Mouse (Mus musculus) intestine, postnatal 0 days (tissue): ENCODE measurements around the gene Kcnd1. TPM values are rescaled to one million over a fixed set of nuclear protein-coding genes. Genes with fewer than 3 reads are reported as not detected.

Experiments
- ATAC-seq: fragments of 200-750 bp; cut with Nextera tagmentation; 2 replicates; pipeline ENCODE4 v1.8.0; 2017; ENCODE audit warnings: mild to moderate bottlenecking, moderate TSS enrichment, moderate library complexity
- H3K27ac ChIP-seq: fragments of 300-500 bp; sonication (generic); 2 replicates; pipeline ENCODE4 v1.5.1; 2014; ENCODE audit warnings: mild to moderate bottlenecking, low read depth, low read length, moderate library complexity
- H3K27me3 ChIP-seq: fragments of 300-500 bp; sonication (generic); replicated peaks from 2 replicates; pipeline ENCODE4 v1.6.1; 2014; ENCODE audit warnings: low read length, mixed read lengths; ENCODE audit not compliant: control insufficient read depth, insufficient read depth
- H3K36me3 ChIP-seq: fragments of 300-500 bp; sonication (generic); 2 replicates; pipeline ENCODE4 v1.6.1; 2014; ENCODE audit warnings: mild to moderate bottlenecking, moderate library complexity; ENCODE audit not compliant: control insufficient read depth, insufficient read depth
- H3K4me1 ChIP-seq: fragments of 300-500 bp; sonication (generic); replicated peaks from 2 replicates; pipeline ENCODE4 v1.6.1; 2014; ENCODE audit warnings: antibody characterized with exemption, low read length, mixed read lengths; ENCODE audit not compliant: control insufficient read depth, insufficient read depth
- H3K4me2 ChIP-seq: fragments of 300-500 bp; sonication (generic); replicated peaks from 2 replicates; pipeline ENCODE4 v1.6.1; 2014; ENCODE audit warnings: low read depth, mild to moderate bottlenecking, moderate library complexity
- H3K4me3 ChIP-seq: fragments of 300-500 bp; sonication (generic); 2 replicates; pipeline ENCODE4 v1.5.1; 2014; ENCODE audit warnings: low read depth, low read length
- H3K9ac ChIP-seq: fragments of 300-500 bp; sonication (generic); 2 replicates; pipeline ENCODE4 v1.6.1; 2014; ENCODE audit warnings: mild to moderate bottlenecking, low read depth, low read length
- H3K9me3 ChIP-seq: fragments of 300-500 bp; sonication (generic); 2 replicates; pipeline ENCODE4 v1.6.1; 2016; ENCODE audit warnings: mixed run types; ENCODE audit not compliant: control insufficient read depth
- CTCF ChIP-seq: sonication (generic); IDR thresholded peaks from 2 replicates; pipeline ENCODE4 v1.5.1; 2016; ENCODE audit warnings: low read depth, mild to moderate bottlenecking, control low read depth, antibody characterized with exemption, moderate library complexity
- WGBS: fragments of 180-500 bp; shearing (Covaris S2); extraction: QIAGEN DNeasy Blood & Tissue Kit; methylation state at CpG from one replicate; pipeline ENCODE4 v1.1.7; 2014; 5-methylcytosine and 5-hydroxymethylcytosine counted together
- microRNA counts: library from miRNA; unstranded; fragments of <30 nt; microRNA quantifications from one replicate; lab custom pipeline; 2016
- microRNA-seq: library from miRNA; unstranded; fragments of <30 nt; microRNA quantifications from one replicate; pipeline ENCODE4, GENCODE M21; 2016
- polyA plus RNA-seq: library from polyadenylated mRNA; unstranded; fragments of >200 nt; fragmentation: Nextera tagmentation; extraction: Ambion mirVana; gene quantifications from 2 replicates; pipeline ENCODE4 v1.2.1, GENCODE M21; 2015

The Kcnd1 gene
- polyA plus RNA-seq, 1 experiment from 2014 or later = 0.60 TPM

GRCm38 (mm10) chrX:7878495-7878894, 56.4 kb downstream of the Kcnd1 start:
- Histone ChIP-seq H3K27ac (no peak overlapping the region), H3K9ac (peak overlapping the region; percentile 34; the same call in 1 of the 2 replicates), H3K4me1 (no peaks in the 10 kb centered on the region), H3K4me2 (peak overlapping the region; percentile 77), H3K4me3 (peak overlapping the region; percentile 46), H3K36me3 (peaks cover 10% of the 10 kb centered on the region; the same call in 1 of the 2 replicates), H3K27me3 (no peaks in the 10 kb centered on the region), H3K9me3 (no peaks in the 10 kb centered on the region)
- peak; percentile 20 for ATAC-seq
- WGBS = 17% methylated on average over 21 of the region's 21 CpGs
- TF ChIP-seq CTCF = no peak

DNA sequence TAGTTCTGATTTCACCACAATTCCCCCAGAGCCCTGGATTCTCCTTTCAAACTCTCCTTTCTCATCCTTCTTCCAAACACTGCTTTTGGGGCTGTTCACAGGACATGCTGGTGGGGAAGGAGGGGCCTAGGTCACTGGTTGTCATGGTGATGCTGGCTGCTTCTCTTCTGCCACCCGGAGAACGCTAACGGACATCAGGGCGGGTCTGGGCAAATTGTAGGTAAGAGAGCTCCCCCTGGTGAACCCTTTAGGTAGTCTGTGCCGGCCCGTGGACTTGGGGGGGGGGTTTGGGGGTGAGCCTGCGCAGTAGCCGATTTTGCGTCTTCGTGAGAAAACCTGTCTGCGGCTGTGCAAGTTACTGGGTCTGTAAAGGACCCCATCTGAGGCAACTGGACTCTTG, 57.7 kb downstream of the Kcnd1 start:
- 23% methylated on average over 11 of the region's 11 CpGs for WGBS
- H3K9ac ChIP-seq = no peak overlapping the region
- no peak overlapping the region for H3K27ac ChIP-seq
- peak; percentile 74 for TF ChIP-seq CTCF
- H3K9me3 ChIP-seq = no peaks in the 10 kb centered on the region
- no peak for ATAC-seq
- no peaks in the 10 kb centered on the region for H3K4me1 ChIP-seq
- no peaks in the 10 kb centered on the region for H3K27me3 ChIP-seq
- H3K36me3 ChIP-seq = no peaks in the 10 kb centered on the region
- H3K4me2 ChIP-seq = peak overlapping the region; percentile 77
- H3K4me3 ChIP-seq = no peak overlapping the region

DNA sequence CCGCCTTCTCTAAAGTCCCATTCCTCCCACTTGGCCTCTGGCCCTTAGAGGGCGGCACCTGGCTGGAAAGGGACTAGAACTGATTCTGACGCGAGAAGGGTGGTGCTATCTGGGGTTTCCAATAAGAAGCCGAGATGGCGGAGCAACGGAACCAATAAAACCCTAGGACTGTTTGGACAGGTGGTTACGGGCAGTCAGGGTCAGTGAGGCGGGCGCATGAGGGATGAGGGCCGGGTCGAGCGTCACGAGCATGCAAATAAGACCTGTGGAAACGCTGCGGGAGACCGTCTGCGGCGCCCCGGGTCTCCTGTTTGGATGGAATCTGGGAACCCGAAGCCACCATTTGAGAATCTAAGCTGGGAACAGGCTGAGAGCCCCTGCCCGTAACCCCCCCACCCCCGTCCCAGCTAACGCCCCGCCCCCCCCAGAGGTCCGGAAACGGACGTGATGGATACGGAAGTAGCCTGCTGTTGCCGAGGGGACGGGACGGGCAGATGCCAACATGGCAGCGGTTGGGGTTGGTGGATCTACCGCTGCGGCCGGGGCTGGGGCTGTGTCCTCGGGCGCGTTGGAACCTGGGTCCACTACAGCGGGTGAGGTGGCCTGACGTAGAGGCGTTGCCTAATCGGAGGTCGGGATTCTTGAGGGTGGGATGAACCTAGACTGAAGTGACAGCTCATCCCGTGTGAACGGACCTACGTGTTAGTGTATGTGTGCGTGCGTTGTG, 61.9 kb downstream of the Kcnd1 start, which contains the start of gene Slc35a2:
Slc35a2 (plus strand) TSS at position 188 of the 727 bp plus-strand sequence.
- WGBS = 14% methylated on average over 49 of the region's 49 CpGs
- ATAC-seq = peak; percentile 94
- no peaks in the 10 kb centered on the region for H3K4me1 ChIP-seq

More for the DNA sequence above, 61.9 kb downstream of the Kcnd1 start, which contains the start of gene Slc35a2:
- Histone ChIP-seq H3K4me3 (peak within 1 kb of the TSS; percentile 56), H3K27ac (peak within 1 kb of the TSS; percentile 68), H3K9me3 (no peaks in the 10 kb centered on the region), H3K36me3 (no peaks in the 10 kb centered on the region), H3K27me3 (no peaks in the 10 kb centered on the region), H3K4me2 (peak within 1 kb of the TSS; percentile 63), H3K9ac (peak within 1 kb of the TSS; percentile 34)
- peak; percentile 52 for TF ChIP-seq CTCF

MicroRNAs encoded within 50 kb of the gene (microRNA counts, 519-probe panel; counts per million panel counts)
- microRNA mmu-miR-1198 (lab: Ali Mortazavi, UCI) = 2,661 counts per million, percentile 25 among the panel's probes with 10 or more counts

Small RNAs within 50 kb of the gene (microRNA-seq; reads per million reads assigned to microRNA genes)
- gene Mir1198 = 16.3 reads per million, percentile 26 among the genes with 10 or more reads in this experiment

Other genes with a start within 250 kb of the Kcnd1 start
- gene Foxp3, start 248.6 kb upstream of the Kcnd1 start, polyA plus RNA-seq = 0.05 TPM in 1 of 2 replicates, not detected in the other
- gene Ppp1r3f, start 248.0 kb upstream of the Kcnd1 start, polyA plus RNA-seq = 0.56 and 0.83 TPM in 2 replicates
- 21.9 and 24.8 TPM in 2 replicates for gene Ccdc22, start 216.8 kb upstream of the Kcnd1 start, polyA plus RNA-seq
- not detected in 2 replicates for gene Cacna1f, start 215.2 kb upstream of the Kcnd1 start, polyA plus RNA-seq
- gene Syp, start 183.8 kb upstream of the Kcnd1 start, polyA plus RNA-seq = 5.4 and 5.7 TPM in 2 replicates
- gene Prickle3, start 165.0 kb upstream of the Kcnd1 start, polyA plus RNA-seq = 3.4 and 4.3 TPM in 2 replicates
- gene Plp2, start 150.9 kb upstream of the Kcnd1 start, polyA plus RNA-seq = 113 and 124 TPM in 2 replicates
- gene Magix, start 141.0 kb upstream of the Kcnd1 start, polyA plus RNA-seq = 1.4 and 1.6 TPM in 2 replicates
- gene Gpkow, start 125.2 kb upstream of the Kcnd1 start, polyA plus RNA-seq = 13.8 and 14.6 TPM in 2 replicates
- gene Wdr45, start 108.0 kb upstream of the Kcnd1 start, polyA plus RNA-seq = 19.3 and 19.5 TPM in 2 replicates
- not detected in 2 replicates for gene Gm45208, start 100.0 kb upstream of the Kcnd1 start, polyA plus RNA-seq
- gene Praf2, start 93.8 kb upstream of the Kcnd1 start, polyA plus RNA-seq = 18.2 and 24.0 TPM in 2 replicates
- gene Ccdc120, start 71.4 kb upstream of the Kcnd1 start, polyA plus RNA-seq = 20.7 and 22.2 TPM in 2 replicates
- 15.3 and 16.2 TPM in 2 replicates for gene Tfe3, start 59.7 kb upstream of the Kcnd1 start, polyA plus RNA-seq
- gene Gripap1, start 32.5 kb upstream of the Kcnd1 start, polyA plus RNA-seq = 17.6 and 22.2 TPM in 2 replicates
- gene Otud5, start 19.1 kb downstream of the Kcnd1 start, polyA plus RNA-seq = 21.0 and 22.8 TPM in 2 replicates
- 9.2 and 10.2 TPM in 2 replicates for gene Pim2, start 56.0 kb downstream of the Kcnd1 start, polyA plus RNA-seq
- gene Slc35a2, start 61.7 kb downstream of the Kcnd1 start, polyA plus RNA-seq = 24.3 and 27.0 TPM in 2 replicates
- gene Pqbp1, start 77.0 kb downstream of the Kcnd1 start, polyA plus RNA-seq = 63.1 and 64.3 TPM in 2 replicates
- gene Timm17b, start 77.1 kb downstream of the Kcnd1 start, polyA plus RNA-seq = 106 and 109 TPM in 2 replicates
- not detected in 2 replicates for gene Gm10491, start 85.5 kb downstream of the Kcnd1 start, polyA plus RNA-seq
- gene Gm10490, start 87.3 kb downstream of the Kcnd1 start, polyA plus RNA-seq = not detected in 2 replicates
- 17.5 and 18.0 TPM in 2 replicates for gene Pcsk1n, start 97.5 kb downstream of the Kcnd1 start, polyA plus RNA-seq
- not detected in 2 replicates for gene Eras, start 106.3 kb downstream of the Kcnd1 start, polyA plus RNA-seq
- 4.6 and 5.4 TPM in 2 replicates for gene Hdac6, start 125.6 kb downstream of the Kcnd1 start, polyA plus RNA-seq
- 0.08 TPM in 1 of 2 replicates, not detected in the other for gene Gata1, start 155.8 kb downstream of the Kcnd1 start, polyA plus RNA-seq
- 39.5 and 41.4 TPM in 2 replicates for gene Glod5, start 196.2 kb downstream of the Kcnd1 start, polyA plus RNA-seq